Mouse (Mus musculus): Measurements from ENCODE around the gene Sbk2. TPM values are rescaled to one million over a fixed set of nuclear protein-coding genes. Genes with fewer than 3 reads are reported as not detected.

Gene Sbk2
- polyA plus RNA-seq, 1 experiment from 2014 or later = not detected

DNA sequence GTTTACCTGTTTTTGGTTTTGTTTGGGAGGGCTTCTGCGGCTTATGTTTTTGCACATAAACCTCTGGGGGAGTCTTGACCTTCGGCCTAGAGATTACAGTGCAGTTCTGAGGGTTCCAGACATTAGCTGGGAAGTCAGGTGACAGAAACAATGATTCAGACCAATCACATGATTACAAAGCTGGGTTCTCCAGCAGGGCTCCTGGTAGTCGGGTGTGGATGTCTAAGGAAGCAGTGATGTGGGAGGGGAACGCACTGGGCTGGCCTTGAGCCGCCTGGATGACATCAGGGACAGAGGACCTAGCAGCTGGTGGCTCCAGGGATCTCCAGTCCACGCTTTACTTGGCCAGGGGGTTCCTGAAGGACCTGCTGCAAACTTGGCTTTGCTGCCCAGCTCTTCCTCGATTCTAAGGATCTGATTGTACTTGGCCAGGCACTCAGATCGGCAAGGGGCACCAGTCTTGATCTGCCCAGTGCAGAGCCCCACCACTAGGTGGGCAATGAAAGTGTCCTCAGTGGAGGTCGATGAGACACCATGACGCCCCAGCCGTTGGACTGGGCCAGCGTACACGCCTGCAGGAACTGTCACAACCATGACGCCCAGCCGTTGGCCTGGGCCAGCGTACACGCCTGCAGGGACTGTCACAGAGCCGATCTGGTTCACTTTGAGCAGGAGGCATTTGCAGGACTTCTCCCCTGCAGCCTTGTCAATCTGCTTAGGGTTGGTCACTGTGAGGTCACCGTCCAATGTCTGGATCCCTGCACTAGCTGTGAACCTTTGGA is 13.5 kb downstream of the Sbk2 start:
- Histone ChIP-seq H3K9me3 (replicated peaks) (no peaks in the 10 kb centered on the region), H3K27ac (replicated peaks) (no peak overlapping the region), H3K27me3 (no peaks in the 10 kb centered on the region), H3K4me2 (no peak overlapping the region), H3K36me3 (replicated peaks) (no peaks in the 10 kb centered on the region), H3K4me1 (replicated peaks) (peaks cover 5% of the 10 kb centered on the region; the same call in 1 of the 2 replicates), H3K9ac (no peak overlapping the region), H3K4me3 (replicated peaks) (no peak overlapping the region)
- WGBS (ENCODE audit: insufficient replicate concordance) = 69% methylated on average over 19 of the region's 19 CpGs
- no peak for ATAC-seq (ENCODE audit: insufficient read depth)

DNA sequence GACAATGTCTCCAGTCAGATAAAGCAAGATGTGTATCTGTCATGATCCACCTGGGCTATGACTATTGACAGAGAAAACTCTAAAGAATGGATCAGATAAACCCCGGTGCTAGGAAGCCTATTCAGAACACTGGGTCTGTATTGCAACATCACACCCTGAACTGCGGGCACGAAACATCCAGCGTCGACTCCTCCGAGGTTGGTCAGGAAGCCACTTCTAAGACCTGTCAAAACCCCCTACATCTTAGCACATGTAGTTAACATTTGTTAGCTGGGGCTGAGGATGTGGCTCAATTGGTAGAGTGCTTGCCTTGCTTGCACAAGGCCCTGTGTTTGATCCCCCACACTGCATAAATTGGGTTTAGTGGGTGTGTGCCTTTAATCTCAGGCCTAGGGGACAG is 15.8 kb downstream of the Sbk2 start:
- Histone ChIP-seq H3K4me3 (replicated peaks) (no peak overlapping the region), H3K36me3 (replicated peaks) (no peaks in the 10 kb centered on the region), H3K4me2 (no peak overlapping the region), H3K27ac (replicated peaks) (no peak overlapping the region), H3K9me3 (replicated peaks) (no peaks in the 10 kb centered on the region), H3K9ac (no peak overlapping the region), H3K27me3 (no peaks in the 10 kb centered on the region), H3K4me1 (replicated peaks) (peaks cover 7% of the 10 kb centered on the region)
- no peak for ATAC-seq (ENCODE audit: insufficient read depth)
- 35% methylated on average over 6 of the region's 6 CpGs for WGBS (ENCODE audit: insufficient replicate concordance)

DNA sequence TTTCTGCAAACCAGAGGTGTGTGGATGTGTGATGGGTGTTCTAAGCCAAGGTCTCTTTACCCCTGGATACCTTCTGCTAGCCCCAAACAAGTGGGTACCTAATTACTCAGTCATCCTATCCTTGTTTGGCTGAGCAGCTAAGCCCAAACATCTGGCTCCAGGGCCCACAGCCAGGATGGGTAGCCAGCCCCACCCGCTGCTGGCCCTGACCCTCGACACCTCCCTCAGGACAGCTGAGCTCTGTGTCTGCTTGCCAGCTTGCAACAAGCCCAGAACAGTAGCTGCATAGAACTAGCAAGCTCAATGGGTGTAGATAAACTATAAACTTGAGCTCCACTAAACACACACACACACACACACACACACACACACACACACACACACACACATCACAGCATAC is 16.4 kb downstream of the Sbk2 start:
- Histone ChIP-seq H3K4me3 (replicated peaks) (no peak overlapping the region), H3K9me3 (replicated peaks) (no peaks in the 10 kb centered on the region), H3K27ac (replicated peaks) (no peak overlapping the region), H3K4me1 (replicated peaks) (peaks cover 9% of the 10 kb centered on the region), H3K9ac (no peak overlapping the region), H3K27me3 (no peaks in the 10 kb centered on the region), H3K4me2 (no peak overlapping the region), H3K36me3 (replicated peaks) (no peaks in the 10 kb centered on the region)
- 33% methylated on average over 2 of the region's 2 CpGs for WGBS (ENCODE audit: insufficient replicate concordance)
- no peak for ATAC-seq (ENCODE audit: insufficient read depth)

DNA sequence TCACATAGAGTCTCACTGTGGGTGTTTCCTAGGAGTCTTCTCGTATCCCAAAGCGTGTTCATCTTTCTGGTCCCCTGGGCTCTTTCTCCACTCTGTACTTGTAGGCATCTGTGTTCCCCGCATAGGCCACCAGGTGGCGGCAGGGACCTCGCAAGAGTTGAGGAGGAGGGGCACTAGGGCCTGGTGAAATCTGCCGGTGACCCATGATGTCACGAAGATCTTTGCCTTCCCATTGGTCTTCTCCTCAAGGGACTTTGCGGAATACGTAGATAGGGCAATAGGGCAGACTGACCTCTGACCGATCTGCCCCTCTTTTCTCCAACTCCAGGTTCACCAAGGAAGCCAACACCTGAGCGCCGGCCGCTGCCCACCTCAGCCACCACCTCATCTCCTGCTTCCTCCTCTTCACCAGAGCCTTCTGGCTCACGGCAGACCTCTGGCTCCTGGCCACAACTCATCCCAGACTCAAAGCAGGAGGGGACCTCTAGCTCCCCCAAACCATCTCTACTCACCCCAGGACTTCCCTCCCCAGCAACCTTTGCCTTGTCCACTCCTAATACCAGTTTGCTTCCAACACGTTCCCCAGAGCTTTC is 20.9 kb downstream of the Sbk2 start:
- WGBS (ENCODE audit: insufficient replicate concordance) = 9% methylated on average over 15 of the region's 15 CpGs
- Histone ChIP-seq H3K27ac (replicated peaks) (no peak overlapping the region), H3K4me3 (replicated peaks) (peak overlapping the region; percentile 32), H3K9ac (no peak overlapping the region), H3K27me3 (peaks cover 4% of the 10 kb centered on the region; the same call in 1 of the 2 replicates), H3K4me1 (replicated peaks) (peaks cover 4% of the 10 kb centered on the region; the same call in 1 of the 2 replicates), H3K9me3 (replicated peaks) (no peaks in the 10 kb centered on the region), H3K4me2 (peak overlapping the region; percentile 59), H3K36me3 (replicated peaks) (no peaks in the 10 kb centered on the region)
- peak; percentile 72 for ATAC-seq (ENCODE audit: insufficient read depth)

DNA sequence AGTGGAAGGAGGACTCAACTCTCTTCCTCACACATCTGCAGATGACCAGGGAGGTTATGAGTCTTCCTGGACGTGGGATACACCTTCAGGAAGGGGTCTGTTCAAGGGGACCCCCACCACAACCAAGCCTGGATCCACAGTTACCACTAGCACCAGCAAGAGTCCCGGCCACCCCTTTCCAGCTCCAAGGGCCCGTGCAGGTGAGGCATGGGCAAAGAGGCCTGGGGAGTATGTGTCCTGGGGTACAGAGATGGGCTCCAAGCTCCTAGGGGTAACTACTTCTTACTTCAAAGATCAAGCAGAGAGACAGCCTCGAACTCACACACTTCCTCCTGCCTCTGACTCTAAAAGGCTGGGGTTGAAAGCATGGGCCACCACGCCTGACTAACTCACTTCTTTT is 21.5 kb downstream of the Sbk2 start:
- Histone ChIP-seq H3K36me3 (replicated peaks) (no peaks in the 10 kb centered on the region), H3K27ac (replicated peaks) (no peak overlapping the region), H3K9me3 (replicated peaks) (no peaks in the 10 kb centered on the region), H3K4me1 (replicated peaks) (peaks cover 4% of the 10 kb centered on the region; the same call in 1 of the 2 replicates), H3K9ac (no peak overlapping the region), H3K27me3 (peaks cover 4% of the 10 kb centered on the region; the same call in 1 of the 2 replicates), H3K4me2 (no peak overlapping the region), H3K4me3 (replicated peaks) (no peak overlapping the region)
- ATAC-seq (ENCODE audit: insufficient read depth) = no peak
- WGBS (ENCODE audit: insufficient replicate concordance) = 27% methylated on average over 5 of the region's 5 CpGs

DNA sequence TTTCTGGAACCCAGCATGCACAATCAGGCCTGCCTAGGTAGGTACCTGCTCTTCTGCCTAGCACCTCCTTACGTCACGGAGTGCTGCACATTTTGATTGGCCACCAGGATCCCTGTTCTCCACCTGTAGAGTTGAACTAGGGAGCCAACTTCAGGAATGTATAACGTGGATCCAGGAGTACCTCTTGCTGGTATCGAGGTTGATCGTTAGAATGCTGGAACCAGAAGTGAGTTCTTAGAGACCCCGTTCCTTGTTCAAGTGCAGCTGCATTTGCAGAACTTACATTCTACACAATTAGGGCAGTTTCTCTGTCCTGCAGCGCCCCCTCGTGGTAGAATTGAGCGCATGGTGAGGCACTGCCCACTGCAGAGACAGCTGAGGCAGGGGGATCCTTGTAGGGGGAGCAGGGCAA is 24.1 kb downstream of the Sbk2 start:
- Histone ChIP-seq H3K36me3 (replicated peaks) (no peaks in the 10 kb centered on the region), H3K27me3 (peaks cover 4% of the 10 kb centered on the region; the same call in 1 of the 2 replicates), H3K27ac (replicated peaks) (no peak overlapping the region), H3K4me1 (replicated peaks) (peaks cover 4% of the 10 kb centered on the region; the same call in 1 of the 2 replicates), H3K4me2 (no peak overlapping the region), H3K4me3 (replicated peaks) (no peak overlapping the region), H3K9ac (no peak overlapping the region), H3K9me3 (replicated peaks) (no peaks in the 10 kb centered on the region)
- 0 out of 2 replicates have a peak, but pooled peaks have one; percentile 27 for ATAC-seq (ENCODE audit: insufficient read depth)
- 8% methylated on average over 9 of the region's 9 CpGs for WGBS (ENCODE audit: insufficient replicate concordance)

DNA sequence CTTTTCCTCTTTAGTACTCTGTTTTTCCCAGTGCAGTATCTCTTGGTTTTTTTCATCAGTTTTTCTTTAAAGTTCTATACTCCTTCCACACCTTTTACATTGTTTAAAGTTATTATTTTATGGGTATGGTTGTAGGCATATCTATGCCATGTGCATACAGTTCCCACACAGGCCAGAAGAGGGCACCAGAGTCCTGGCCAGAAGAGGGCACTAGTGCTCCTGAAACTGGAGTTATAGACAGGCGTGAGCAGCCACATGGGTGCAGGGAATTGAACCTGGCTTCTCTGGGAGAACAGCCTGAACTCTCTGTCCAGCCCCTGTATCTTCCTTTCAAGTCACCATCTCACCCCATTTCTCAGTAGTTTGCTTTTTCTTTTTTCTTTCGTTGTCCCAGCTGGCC is 25.8 kb downstream of the Sbk2 start:
- 29% methylated on average over 2 of the region's 2 CpGs for WGBS (ENCODE audit: insufficient replicate concordance)
- H3K9me3 ChIP-seq (replicated peaks) = no peaks in the 10 kb centered on the region
- H3K4me3 ChIP-seq (replicated peaks) = no peak overlapping the region
- peaks cover 4% of the 10 kb centered on the region; the same call in 1 of the 2 replicates for H3K27me3 ChIP-seq
- no peak overlapping the region for H3K9ac ChIP-seq
- H3K27ac ChIP-seq (replicated peaks) = no peak overlapping the region
- no peak for ATAC-seq (ENCODE audit: insufficient read depth)
- H3K36me3 ChIP-seq (replicated peaks) = no peaks in the 10 kb centered on the region
- H3K4me2 ChIP-seq = no peak overlapping the region
- H3K4me1 ChIP-seq (replicated peaks) = peaks cover 2% of the 10 kb centered on the region; the same call in 1 of the 2 replicates

DNA sequence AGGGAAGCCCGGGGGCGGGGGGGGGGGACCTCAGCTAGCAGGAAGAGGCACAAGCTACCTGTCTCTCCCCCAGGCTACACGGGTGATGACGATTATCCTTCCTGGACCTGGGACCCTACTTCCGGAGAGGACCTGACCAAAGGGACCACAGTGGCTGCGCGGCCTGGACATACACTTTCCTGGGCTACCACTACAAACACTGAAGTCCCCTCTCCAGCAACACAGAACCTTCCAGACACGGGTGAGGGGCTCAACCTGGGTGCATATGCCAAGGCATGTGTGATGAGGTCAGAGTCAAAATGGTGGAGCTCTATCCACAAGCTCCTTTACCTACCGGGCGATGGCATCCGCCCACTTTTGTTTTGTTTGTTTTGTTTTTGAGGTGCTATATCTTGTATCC is 26.8 kb downstream of the Sbk2 start:
- no peak overlapping the region for H3K4me2 ChIP-seq
- WGBS (ENCODE audit: insufficient replicate concordance) = 57% methylated on average over 11 of the region's 11 CpGs
- no peak overlapping the region for H3K27ac ChIP-seq (replicated peaks)
- no peaks in the 10 kb centered on the region for H3K4me1 ChIP-seq (replicated peaks)
- no peak overlapping the region for H3K4me3 ChIP-seq (replicated peaks)
- H3K9ac ChIP-seq = no peak overlapping the region
- ATAC-seq (ENCODE audit: insufficient read depth) = no peak
- peaks cover 4% of the 10 kb centered on the region; the same call in 1 of the 2 replicates for H3K27me3 ChIP-seq
- H3K36me3 ChIP-seq (replicated peaks) = no peaks in the 10 kb centered on the region
- no peaks in the 10 kb centered on the region for H3K9me3 ChIP-seq (replicated peaks)

DNA sequence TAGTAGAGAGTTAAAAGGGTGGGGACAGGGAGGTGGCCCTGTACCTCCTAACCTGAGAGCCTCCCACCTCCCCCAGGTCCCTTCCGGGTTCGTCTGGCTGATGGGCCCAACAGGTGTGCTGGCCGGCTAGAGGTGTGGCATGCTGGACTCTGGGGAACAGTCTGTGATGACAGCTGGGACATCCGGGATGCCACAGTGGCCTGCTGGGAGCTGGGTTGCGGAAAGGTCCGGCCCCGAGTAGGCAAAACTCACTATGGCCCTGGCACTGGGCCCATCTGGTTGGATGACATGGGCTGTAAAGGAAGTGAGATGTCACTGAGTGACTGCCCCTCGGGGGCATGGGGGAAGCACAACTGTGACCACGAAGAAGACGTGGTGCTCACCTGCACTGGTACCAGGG is 27.4 kb downstream of the Sbk2 start:
- peaks cover 2% of the 10 kb centered on the region; the same call in 1 of the 2 replicates for H3K27me3 ChIP-seq
- 59% methylated on average over 10 of the region's 10 CpGs for WGBS (ENCODE audit: insufficient replicate concordance)
- ATAC-seq (ENCODE audit: insufficient read depth) = no peak
- H3K36me3 ChIP-seq (replicated peaks) = no peaks in the 10 kb centered on the region
- no peak overlapping the region for H3K4me2 ChIP-seq
- no peaks in the 10 kb centered on the region for H3K4me1 ChIP-seq (replicated peaks)
- no peak overlapping the region for H3K27ac ChIP-seq (replicated peaks)
- H3K4me3 ChIP-seq (replicated peaks) = no peak overlapping the region
- no peaks in the 10 kb centered on the region for H3K9me3 ChIP-seq (replicated peaks)
- H3K9ac ChIP-seq = no peak overlapping the region

DNA sequence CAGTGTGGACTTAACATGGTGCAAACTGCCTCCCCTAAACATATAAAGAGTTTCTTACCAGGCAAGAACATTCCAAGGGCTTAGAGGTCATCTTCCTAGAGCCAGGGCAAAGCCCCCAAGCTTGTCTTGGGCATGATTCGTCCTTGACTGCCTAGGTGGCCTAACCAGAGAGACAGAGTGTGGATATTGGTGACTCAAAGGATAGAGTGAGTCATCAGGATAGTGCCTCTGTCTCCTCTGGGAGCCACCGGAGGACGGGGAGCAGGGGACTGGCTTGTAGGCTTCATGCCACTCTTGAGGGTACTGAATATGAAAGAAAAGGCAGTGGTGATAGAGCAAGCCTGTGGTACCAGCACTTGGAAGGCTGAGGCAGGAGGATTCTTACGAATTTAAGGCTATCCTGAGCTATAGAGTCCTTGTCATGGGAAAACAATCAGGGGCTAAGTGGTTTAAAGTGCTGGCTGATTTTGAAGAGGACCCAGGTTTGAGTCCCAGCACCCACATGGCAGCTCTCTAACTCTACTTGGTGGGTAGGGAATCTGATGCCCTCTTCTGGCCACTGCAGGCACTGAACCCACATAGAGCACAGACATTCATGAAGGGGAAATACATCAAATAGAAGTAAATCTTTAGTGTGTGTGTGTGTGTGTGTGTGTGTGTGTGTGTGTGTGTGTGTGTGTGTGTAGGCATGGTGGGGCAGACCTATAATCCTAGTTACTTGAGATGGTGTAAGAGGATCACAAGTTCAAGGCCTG is 29.9 kb downstream of the Sbk2 start:
- Histone ChIP-seq H3K4me2 (no peak overlapping the region), H3K4me1 (replicated peaks) (no peaks in the 10 kb centered on the region), H3K27ac (replicated peaks) (no peak overlapping the region), H3K36me3 (replicated peaks) (no peaks in the 10 kb centered on the region), H3K4me3 (replicated peaks) (no peak overlapping the region), H3K27me3 (no peaks in the 10 kb centered on the region), H3K9me3 (replicated peaks) (no peaks in the 10 kb centered on the region), H3K9ac (no peak overlapping the region)
- 49% methylated on average over 4 of the region's 4 CpGs for WGBS (ENCODE audit: insufficient replicate concordance)
- no peak for ATAC-seq (ENCODE audit: insufficient read depth)

DNA sequence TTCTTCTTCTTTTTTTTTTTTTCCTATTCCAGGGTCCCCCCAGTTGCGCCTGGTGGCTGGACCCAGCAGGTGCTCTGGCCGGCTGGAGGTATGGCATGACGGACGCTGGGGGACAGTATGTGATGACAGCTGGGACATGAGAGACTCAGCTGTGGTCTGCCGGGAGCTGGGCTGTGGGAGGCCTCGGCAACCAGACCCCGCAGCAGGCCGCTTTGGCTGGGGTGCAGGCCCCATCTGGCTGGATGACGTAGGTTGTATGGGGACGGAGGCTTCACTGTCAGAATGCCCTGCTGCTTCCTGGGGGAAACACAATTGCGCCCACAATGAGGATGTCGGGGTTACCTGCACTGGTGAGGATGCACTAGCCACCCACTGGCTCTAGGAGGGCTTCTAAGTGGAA is 31.1 kb downstream of the Sbk2 start:
- no peaks in the 10 kb centered on the region for H3K9me3 ChIP-seq (replicated peaks)
- H3K27me3 ChIP-seq = no peaks in the 10 kb centered on the region
- H3K4me2 ChIP-seq = no peak overlapping the region
- no peaks in the 10 kb centered on the region for H3K36me3 ChIP-seq (replicated peaks)
- no peak overlapping the region for H3K9ac ChIP-seq
- H3K4me3 ChIP-seq (replicated peaks) = no peak overlapping the region
- 65% methylated on average over 12 of the region's 12 CpGs for WGBS (ENCODE audit: insufficient replicate concordance)
- H3K4me1 ChIP-seq (replicated peaks) = no peaks in the 10 kb centered on the region
- ATAC-seq (ENCODE audit: insufficient read depth) = no peak
- H3K27ac ChIP-seq (replicated peaks) = no peak overlapping the region

All from liver, embryonic 15.5 days (tissue).